Mouse (Mus musculus): ENCODE measurements around the gene Deaf1.
"Not testable (repeated sequence)": the region's sequence is repeated elsewhere in the genome, so short reads cannot be mapped to it uniquely, and the experiment has no call there.

The Deaf1 gene

DNA sequence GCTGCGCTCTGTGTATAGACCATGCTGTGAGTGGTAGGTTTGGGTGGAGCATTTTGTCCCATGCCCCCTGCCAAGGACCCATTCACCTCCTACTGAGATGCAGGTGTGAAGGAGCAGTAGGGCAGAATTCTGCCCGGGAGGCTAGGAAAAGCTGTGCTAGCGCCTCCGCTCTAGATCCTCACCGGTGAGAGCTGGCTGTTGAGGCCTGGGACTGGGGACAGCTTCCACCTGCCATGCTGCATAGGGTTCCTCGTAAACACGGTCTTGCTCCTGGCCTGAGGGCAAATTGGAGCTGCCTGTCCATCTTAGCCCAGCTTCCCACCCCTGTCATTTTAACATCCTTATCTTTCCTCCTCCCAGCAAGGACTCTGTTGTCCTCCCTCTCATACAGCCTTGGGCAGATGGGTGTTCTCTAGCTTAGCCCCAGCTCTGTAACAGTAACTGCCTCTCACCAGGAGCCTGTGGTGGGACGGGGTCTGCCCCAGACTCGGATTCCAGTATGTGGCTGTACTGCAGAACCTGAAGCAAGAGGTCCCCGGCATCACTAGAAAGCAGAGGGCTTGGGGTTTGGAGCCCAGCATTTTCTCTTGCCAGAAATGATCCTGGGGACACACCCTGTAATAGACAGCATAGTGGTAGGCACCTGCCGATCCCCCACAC lies 63.3 kb downstream of the Deaf1 start:
- no peak for DNase-seq (ENCODE audit: low spot score)

GRCm38 (mm10) chr7:141263640-141264039 lies 63.9 kb downstream of the Deaf1 start:
- no peak for DNase-seq (ENCODE audit: low spot score)

DNA sequence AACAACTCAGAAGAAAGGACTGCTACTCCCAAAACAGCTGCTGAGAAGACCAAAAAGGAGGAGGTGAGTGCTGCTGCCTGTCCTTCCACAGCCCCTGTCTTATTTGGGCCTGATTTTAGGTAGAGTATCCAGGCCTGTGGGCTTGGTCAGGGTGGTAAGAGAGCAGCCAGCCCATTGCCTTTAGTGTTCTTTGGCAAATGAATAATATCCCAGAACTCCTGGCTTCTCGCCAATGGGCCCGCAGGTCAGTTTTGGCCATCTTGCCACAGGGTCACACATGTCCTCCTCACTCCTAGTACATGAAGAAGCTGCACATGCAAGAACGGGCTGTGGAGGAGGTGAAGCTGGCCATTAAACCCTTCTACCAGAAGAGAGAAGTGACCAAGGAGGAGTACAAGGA lies 66.0 kb downstream of the Deaf1 start:
- no peak for DNase-seq (ENCODE audit: low spot score)

- no peak for DNase-seq (ENCODE audit: low spot score)
Measured at GRCm38 (mm10) chr7:141256159-141256558, 71.3 kb downstream of the Deaf1 start.

- DNase-seq (ENCODE audit: low spot score), result not testable (repeated sequence)
Measured at GRCm38 (mm10) chr7:141250486-141250885, 77.0 kb downstream of the Deaf1 start.
